Mouse (Mus musculus) left cerebral cortex, adult 2 months (tissue): ENCODE measurements at regions not wholly inside any gene's neighbourhood (a gene's known extent, or its start where the extent isn't known, plus 50 kb on each side); places are given as distances from the start of the nearest gene placed in this dataset.
A peak's percentile ranks its signal among the peaks of the same experiment; 100 is the strongest.

Experiments
- DNase-seq, 2 experiments: peaks; one replicate each; pipeline ENCODE4 v3.0.0; 2021 to 2022; ENCODE audit warnings: low spot score in 2 of 2, mixed read lengths in 1 of 2; ENCODE audit errors: extremely low spot score in 1 of 2
- H3K27ac ChIP-seq: fragments of 200-600 bp; 2 replicates; pipeline ENCODE4 v1.8.1; 2022
- H3K4me3 ChIP-seq: fragments of 200-600 bp; 2 replicates; pipeline ENCODE4 v1.8.1; 2022
- CTCF ChIP-seq: fragments of 200-600 bp; IDR thresholded peaks from 2 replicates; pipeline ENCODE4 v1.8.1; 2022; ENCODE audit warnings: antibody characterized with exemption, mild to moderate bottlenecking, moderate library complexity
- intact Hi-C: fragments of 180-260 bp; cut with DNase I; formaldehyde crosslinking; loops from one replicate; pipeline ENCODE4 v1.15.1; 2025
- microRNA-seq, 2 experiments: library from miRNA; unstranded; fragments of <30 nt; microRNA quantifications; one replicate each; pipeline ENCODE4 v1.2.0; 2021

GRCm38 (mm10) chr1:122048112-122048725, 480.4 kb upstream of the Ddx18 start:
- DNase-seq, result peak; percentile 18 to 58
- intact Hi-C loops, result loop anchor here (2.0 to 10.0 kb wide), 2 partner anchors 307 to 349 kb away; no protein-coding TSS in a partner anchor

GRCm38 (mm10) chr1:122043896-122044295, 476.1 kb upstream of the Ddx18 start:
- no peak for DNase-seq
- Histone ChIP-seq H3K4me3 (no peak overlapping the region), H3K27ac (peak overlapping the region; percentile 15; the same call in 1 of the 2 replicates)
- intact Hi-C loops, result loop anchor here (10.0 kb wide), 1 partner anchor 311 kb away; no protein-coding TSS in a partner anchor
- no peak for TF ChIP-seq CTCF

More at GRCm38 (mm10) chr1:122048112-122048725, 480.4 kb upstream of the Ddx18 start:
- TF ChIP-seq CTCF, result no peak; the same call in 1 of the 2 replicates
- H3K27ac ChIP-seq, result peak overlapping the region; percentile 84
- H3K4me3 ChIP-seq, result no peak overlapping the region

GRCm38 (mm10) chr1:122043114-122043513, 475.3 kb upstream of the Ddx18 start:
- Histone ChIP-seq H3K27ac (no peak overlapping the region; the same call in 1 of the 2 replicates), H3K4me3 (no peak overlapping the region)
- intact Hi-C loops, result loop anchor here (10.0 kb wide), 1 partner anchor 312 kb away; no protein-coding TSS in a partner anchor
- no peak for DNase-seq
- no peak for TF ChIP-seq CTCF

- DNase-seq, result no peak
- no peak overlapping the region for H3K4me3 ChIP-seq
- intact Hi-C loops, result no loop called here
- H3K27ac ChIP-seq, result no peak overlapping the region
- TF ChIP-seq CTCF, result no peak
Observed at GRCm38 (mm10) chr1:122007749-122008148, 440.0 kb upstream of the Ddx18 start.

GRCm38 (mm10) chr1:121996461-121996860, 428.7 kb upstream of the Ddx18 start:
- Histone ChIP-seq H3K4me3 (no peak overlapping the region), H3K27ac (no peak overlapping the region)
- intact Hi-C loops, result no loop called here
- no peak for TF ChIP-seq CTCF
- no peak for DNase-seq

GRCm38 (mm10) chr1:121990653-121991052, 422.9 kb upstream of the Ddx18 start:
- H3K4me3 ChIP-seq, result no peak overlapping the region
- no peak for TF ChIP-seq CTCF
- intact Hi-C loops, result no loop called here
- DNase-seq, result no peak
- no peak overlapping the region for H3K27ac ChIP-seq

GRCm38 (mm10) chr1:121958942-121959341, 391.2 kb upstream of the Ddx18 start:
- Histone ChIP-seq H3K4me3 (no peak overlapping the region), H3K27ac (no peak overlapping the region)
- DNase-seq, result no peak
- intact Hi-C loops, result no loop called here
- TF ChIP-seq CTCF, result no peak

- no peak overlapping the region for H3K27ac ChIP-seq
- intact Hi-C loops, result no loop called here
- no peak for TF ChIP-seq CTCF
- no peak for DNase-seq
- H3K4me3 ChIP-seq, result no peak overlapping the region
Observed at GRCm38 (mm10) chr1:121935911-121936310, 368.1 kb upstream of the Ddx18 start.

Small RNA genes lying in the stretch of these regions (microRNA-seq; reads per million reads assigned to microRNA genes)
- gene Gm26472, result 0 reads per million in 2 experiments
